Mouse (Mus musculus) spleen, adult 2 months (tissue): ENCODE measurements at regions not wholly inside any gene's neighbourhood (a gene's known extent, or its start where the extent isn't known, plus 50 kb on each side); places are given as distances from the start of the nearest gene placed in this dataset.

Experiments used
- CTCF ChIP-seq: fragments of 200-500 bp; IDR thresholded peaks from 2 replicates; pipeline ENCODE4 v1.5.1; 2011; ENCODE audit warnings: mild to moderate bottlenecking, inconsistent platforms; ENCODE audit not compliant: insufficient read depth, insufficient read length, insufficient replicate concordance; ENCODE audit errors: extremely low read depth
- POLR2A ChIP-seq: fragments of 200-500 bp; IDR thresholded peaks from 2 replicates; pipeline ENCODE4 v1.6.1; 2011; ENCODE audit warnings: low read depth, low read length, inconsistent platforms

DNA sequence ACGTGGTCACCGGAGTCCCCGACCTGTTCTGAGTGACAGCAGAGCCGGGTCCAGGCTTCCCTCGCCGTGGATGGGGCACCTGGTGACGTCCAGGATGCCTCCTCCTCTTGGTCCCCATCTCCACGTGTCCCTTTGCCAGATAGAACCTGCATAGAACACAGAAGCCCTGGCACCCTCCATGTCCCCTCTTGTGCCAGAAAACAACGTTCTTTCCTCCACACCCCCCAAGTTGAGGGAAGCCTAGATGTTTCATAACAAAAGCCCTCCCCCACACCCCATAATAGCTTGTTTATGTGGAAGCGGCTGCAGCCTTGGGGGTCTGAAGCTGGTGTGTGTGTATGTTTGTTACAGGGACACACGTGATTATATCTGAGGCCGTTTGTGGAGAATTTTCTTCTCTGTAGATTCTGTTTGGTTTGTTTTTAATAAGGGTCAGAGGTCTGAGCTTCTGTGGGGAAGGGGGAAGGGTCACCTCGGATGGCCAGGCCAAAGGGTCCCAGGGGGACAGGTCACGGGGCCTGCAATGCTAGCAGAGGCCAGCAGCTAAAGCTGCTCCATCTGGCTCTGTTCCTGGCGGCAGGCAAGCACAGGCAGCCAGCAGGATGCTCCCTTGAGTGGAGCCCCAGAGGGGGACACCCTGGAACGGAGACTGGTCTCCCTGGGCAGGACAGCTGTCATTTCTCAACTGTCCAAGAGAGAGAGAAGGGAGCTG lies 64.2 kb downstream of the Cstad start:
- TF ChIP-seq CTCF, result no peak
- TF ChIP-seq POLR2A, result no peak
